Comparison of ENCODE assay signal across 37 mouse cellular contexts in genomic region chr11:55116004-55116403, GRCm38 (mm10). TPM values are rescaled to one million over a fixed set of nuclear protein-coding genes. Genes with fewer than 3 reads are reported as not detected.
DNase-seq lines count a peak whose midpoint lies in the region; ATAC-seq and TF ChIP-seq lines count a peak whose summit lies in the region.
"Had no signal": no experiment of that assay in that cellular context is flagged by ENCODE, and none has a peak within 500 bp of the region (broad histone marks: within the 10 kb centered on the region; RNA-seq: fewer than 3 reads in every experiment).

No protein-coding gene starts in this region.

- no peak for DNase-seq in liver, postnatal 0 days
- DNase-seq in liver (no peak), MEL (ENCODE audit: low read depth, low spot score) (peak; percentile 58)
- DNase-seq in stomach, postnatal 0 days (ENCODE audit: low spot score) = no peak
- no peak for DNase-seq in hindbrain, embryonic 14.5 days (ENCODE audit: low spot score)
- no peak for DNase-seq in gastrocnemius, postnatal 10 days
- DNase-seq: cerebellum, adult 2 months; cerebellum, postnatal 14 days; forebrain, postnatal 0 days; heart, adult 18-20 months; heart, postnatal 4 days; kidney, adult 9 months; kidney, postnatal 14 days; lung, adult 18-20 months; right cerebral cortex, adult 18-20 months; spleen, adult 18-20 months; thymus, postnatal 4 days had no signal

- no peaks in the 10 kb centered on the region; the same call in 1 of the 2 replicates for H3K79me2 ChIP-seq in MEL (ENCODE audit: control insufficient read depth, insufficient read depth, low read length, poor library complexity)

- H3K9ac ChIP-seq in liver, postnatal 0 days (replicated peaks) = no peak overlapping the region
- H3K9ac ChIP-seq in MEL (ENCODE audit: control insufficient read depth, low read depth, low read length, poor library complexity, severe bottlenecking) = no peak overlapping the region
- H3K9ac ChIP-seq in stomach, postnatal 0 days (ENCODE audit: low read length) = no peak overlapping the region
- no peak overlapping the region for H3K9ac ChIP-seq in hindbrain, embryonic 14.5 days
- H3K9ac ChIP-seq in kidney, embryonic 14.5 days (ENCODE audit: low read depth, low read length) = no peak overlapping the region
- H3K9ac ChIP-seq: forebrain, embryonic 12.5 days; forebrain, postnatal 0 days; hindbrain, embryonic 13.5 days; limb, embryonic 13.5 days; liver, embryonic 12.5 days; midbrain, embryonic 15.5 days had no signal

- TF ChIP-seq CTCF in liver, postnatal 0 days (IDR thresholded peaks at IDR 0.05; ENCODE audit: low read depth) = no peak
- no peak for TF ChIP-seq CTCF in MEL (IDR thresholded peaks at IDR 0.05 in 2 of 3, conservative IDR thresholded peaks at IDR 0.05 in 1 of 3; ENCODE audit: control insufficient read depth in 1 of 3, insufficient read depth in 1 of 3, low read depth in 2 of 3, low read length in 3 of 3, poor library complexity in 1 of 3, severe bottlenecking in 1 of 3)
- TF ChIP-seq CTCF in stomach, postnatal 0 days (IDR thresholded peaks at IDR 0.05; ENCODE audit: low read depth) = no peak

- no peak for TF ChIP-seq EP300 in liver, postnatal 0 days (IDR thresholded peaks at IDR 0.05; ENCODE audit: low read depth)
- peak; percentile 29 to 58; a peak in 3 of 4 replicates for TF ChIP-seq EP300 in MEL (IDR thresholded peaks at IDR 0.05; ENCODE audit: low read depth in 1 of 2, low read length in 2 of 2)
- no peak for TF ChIP-seq EP300 in stomach, postnatal 0 days (optimal IDR thresholded peaks at IDR 0.05)

- peak; percentile 24; the same call in 1 of the 2 replicates for ATAC-seq in liver, postnatal 0 days
- ATAC-seq in granulocyte monocyte progenitor cell, adult 5-6 weeks (replicated peaks; ENCODE audit: poor library complexity, severe bottlenecking) = peak; percentile 32
- 0 out of 2 replicates have a peak, but pooled peaks have one; percentile 42 for ATAC-seq in stomach, postnatal 0 days (ENCODE audit: low FRiP score, low TSS enrichment)
- no peak for ATAC-seq in hindbrain, embryonic 14.5 days (ENCODE audit: low FRiP score)
- ATAC-seq in kidney, embryonic 14.5 days (ENCODE audit: low FRiP score, low TSS enrichment) = no peak
- ATAC-seq: forebrain, postnatal 0 days; intestine, postnatal 0 days; liver, embryonic 12.5 days; lung, postnatal 0 days; midbrain, embryonic 15.5 days had no signal

- no peak for TF ChIP-seq RAD21 in MEL (IDR thresholded peaks at IDR 0.05; ENCODE audit: low read depth, low read length)

- no peaks in the 10 kb centered on the region for H3K27me3 ChIP-seq in liver, postnatal 0 days (ENCODE audit: insufficient read depth, low read length)
- no peaks in the 10 kb centered on the region for H3K27me3 ChIP-seq in MEL (ENCODE audit: control insufficient read depth in 1 of 2, insufficient read depth in 2 of 2, low read length in 2 of 2)
- no peaks in the 10 kb centered on the region for H3K27me3 ChIP-seq in stomach, postnatal 0 days (ENCODE audit: control insufficient read depth, insufficient read depth, low read length)
- H3K27me3 ChIP-seq in hindbrain, embryonic 14.5 days (ENCODE audit: control insufficient read depth, insufficient read depth, low read length) = no peaks in the 10 kb centered on the region
- H3K27me3 ChIP-seq in kidney, embryonic 14.5 days (ENCODE audit: control insufficient read depth, insufficient read depth, low read length) = no peaks in the 10 kb centered on the region
- H3K27me3 ChIP-seq: forebrain, embryonic 12.5 days; hindbrain, embryonic 13.5 days; limb, embryonic 13.5 days; liver, embryonic 12.5 days; midbrain, embryonic 15.5 days had no signal

- H3K36me3 ChIP-seq in liver, postnatal 0 days (replicated peaks; ENCODE audit: insufficient read depth, low read length) = no peaks in the 10 kb centered on the region
- peaks cover 0 to 17% of the 10 kb centered on the region in 2 experiments; a peak in 2 of 4 replicates for H3K36me3 ChIP-seq in MEL (ENCODE audit: control insufficient read depth in 1 of 2, insufficient read depth in 2 of 2, low read length in 2 of 2)
- no peaks in the 10 kb centered on the region for H3K36me3 ChIP-seq in stomach, postnatal 0 days (ENCODE audit: control insufficient read depth, insufficient read depth, low read length)
- H3K36me3 ChIP-seq in hindbrain, embryonic 14.5 days (replicated peaks; ENCODE audit: control insufficient read depth, insufficient read depth) = no peaks in the 10 kb centered on the region
- H3K36me3 ChIP-seq in kidney, embryonic 14.5 days (ENCODE audit: control insufficient read depth, insufficient read depth, low read length) = no peaks in the 10 kb centered on the region
- H3K36me3 ChIP-seq: forebrain, embryonic 12.5 days; hindbrain, embryonic 13.5 days; limb, embryonic 13.5 days; liver, embryonic 12.5 days; midbrain, embryonic 10.5 days; midbrain, embryonic 15.5 days had no signal

- peaks cover 3% of the 10 kb centered on the region for H3K9me3 ChIP-seq in liver, postnatal 0 days (ENCODE audit: low read length)
- H3K9me3 ChIP-seq in MEL (replicated peaks; ENCODE audit: insufficient read depth, low read length) = no peaks in the 10 kb centered on the region
- H3K9me3 ChIP-seq in stomach, postnatal 0 days (ENCODE audit: control insufficient read depth, low read length) = no peaks in the 10 kb centered on the region
- no peaks in the 10 kb centered on the region for H3K9me3 ChIP-seq in hindbrain, embryonic 14.5 days (ENCODE audit: control insufficient read depth, low read length)
- no peaks in the 10 kb centered on the region; the same call in 1 of the 2 replicates for H3K9me3 ChIP-seq in kidney, embryonic 14.5 days (ENCODE audit: control insufficient read depth, low read length)
- H3K9me3 ChIP-seq: hindbrain, embryonic 13.5 days; limb, embryonic 13.5 days; liver, embryonic 12.5 days; midbrain, embryonic 15.5 days had no signal

- no peak overlapping the region for H3K4me2 ChIP-seq in liver, postnatal 0 days (ENCODE audit: low read depth, low read length)
- H3K4me2 ChIP-seq in stomach, postnatal 0 days (replicated peaks; ENCODE audit: low read depth) = no peak overlapping the region
- H3K4me2 ChIP-seq in hindbrain, embryonic 14.5 days (replicated peaks) = no peak overlapping the region
- no peak overlapping the region for H3K4me2 ChIP-seq in kidney, embryonic 14.5 days (replicated peaks; ENCODE audit: low read depth, low read length)
- H3K4me2 ChIP-seq: forebrain, embryonic 12.5 days; heart, embryonic 11.5 days; hindbrain, embryonic 13.5 days; limb, embryonic 13.5 days; liver, embryonic 12.5 days; midbrain, embryonic 15.5 days had no signal

- 67% methylated on average over 3 of the region's 3 CpGs for WGBS in liver, postnatal 0 days (ENCODE audit: insufficient replicate concordance)
- 82% methylated on average over 3 of the region's 3 CpGs for WGBS in stomach, postnatal 0 days
- 94% methylated on average over 3 of the region's 3 CpGs for WGBS in hindbrain, embryonic 14.5 days
- WGBS in kidney, embryonic 14.5 days = 94% methylated on average over 3 of the region's 3 CpGs

- H3K4me1 ChIP-seq in liver, postnatal 0 days (ENCODE audit: insufficient read depth) = peaks cover 9% of the 10 kb centered on the region
- H3K4me1 ChIP-seq in MEL (ENCODE audit: control insufficient read depth in 1 of 2, insufficient read depth in 2 of 2, low read length in 2 of 2) = peaks cover 14 to 22% of the 10 kb centered on the region in 2 experiments
- no peaks in the 10 kb centered on the region for H3K4me1 ChIP-seq in stomach, postnatal 0 days (replicated peaks; ENCODE audit: control insufficient read depth, insufficient read depth)
- no peaks in the 10 kb centered on the region for H3K4me1 ChIP-seq in hindbrain, embryonic 14.5 days (replicated peaks; ENCODE audit: control insufficient read depth, insufficient read depth, low read length)
- peaks cover 2% of the 10 kb centered on the region; the same call in 1 of the 2 replicates for H3K4me1 ChIP-seq in kidney, embryonic 14.5 days (ENCODE audit: control insufficient read depth, insufficient read depth, low read length)
- H3K4me1 ChIP-seq: forebrain, embryonic 12.5 days; hindbrain, embryonic 13.5 days; limb, embryonic 13.5 days had no signal

- TF ChIP-seq POLR2A in MEL (IDR thresholded peaks at IDR 0.05; ENCODE audit: control insufficient read depth in 1 of 2, insufficient read depth in 1 of 2, low read depth in 1 of 2, low read length in 2 of 2, poor library complexity in 1 of 2) = no peak

- H3K4me3 ChIP-seq in liver, postnatal 0 days (ENCODE audit: low read depth, low read length) = no peak overlapping the region
- no peak overlapping the region for H3K4me3 ChIP-seq in MEL (ENCODE audit: control insufficient read depth in 1 of 2, insufficient read depth in 1 of 2, low read depth in 2 of 2, low read length in 2 of 2)
- H3K4me3 ChIP-seq in stomach, postnatal 0 days (ENCODE audit: low read depth, low read length) = no peak overlapping the region
- H3K4me3 ChIP-seq in hindbrain, embryonic 14.5 days (replicated peaks; ENCODE audit: low read length) = no peak overlapping the region
- H3K4me3 ChIP-seq in kidney, embryonic 14.5 days (ENCODE audit: low read length) = no peak overlapping the region
- H3K4me3 ChIP-seq: erythroblast, embryonic 14.5 days; forebrain, embryonic 12.5 days; hindbrain, embryonic 13.5 days; limb, embryonic 13.5 days; liver, embryonic 12.5 days; midbrain, embryonic 10.5 days; midbrain, embryonic 15.5 days had no signal

- no peak overlapping the region for H3K27ac ChIP-seq in liver, postnatal 0 days (ENCODE audit: low read depth)
- no peak overlapping the region for H3K27ac ChIP-seq in MEL (ENCODE audit: control insufficient read depth, low read depth, low read length)
- no peak overlapping the region for H3K27ac ChIP-seq in stomach, postnatal 0 days (replicated peaks)
- H3K27ac ChIP-seq in hindbrain, embryonic 14.5 days = no peak overlapping the region
- H3K27ac ChIP-seq in kidney, embryonic 14.5 days (ENCODE audit: low read depth, low read length) = no peak overlapping the region
- H3K27ac ChIP-seq: forebrain, embryonic 12.5 days; hindbrain, embryonic 13.5 days; limb, embryonic 13.5 days; liver, embryonic 12.5 days; midbrain, embryonic 10.5 days; midbrain, embryonic 15.5 days had no signal

RNA-seq across cellular contexts. Expression of gene Gm2a, which starts 18.1 kb away (rescaled TPM):
- polyA plus RNA-seq in liver, postnatal 0 days (2015; fragmentation: Nextera tagmentation; extraction: Ambion mirVana) = 28.7 and 31.6 TPM in 2 replicates
- 0.19 and 0.42 TPM in 2 replicates for total RNA-seq in MEL (2012; rRNA removed)
- under 1 TPM in 1 of 2 experiments, not detected in 1; 0.52 TPM for polyA plus RNA-seq in MEL (2012; ENCODE audit: insufficient read depth in 1 of 2, insufficient read length in 2 of 2, low read depth in 1 of 2, low replicate concordance in 2 of 2, missing spikeins in 1 of 2)
- 84.3 and 86.4 TPM in 2 replicates for total RNA-seq in granulocyte monocyte progenitor cell, adult 5-6 weeks (2014; fragmentation: Nextera tagmentation)
- total RNA-seq in granulocyte monocyte progenitor cell, adult 5-6 weeks (2017) = 61.3 and 72.4 TPM in 2 replicates
- polyA plus RNA-seq in stomach, postnatal 0 days (2015; fragmentation: Nextera tagmentation; extraction: Ambion mirVana) = 84.3 and 89.3 TPM in 2 replicates
- 32.9 and 35.8 TPM in 2 replicates for polyA plus RNA-seq in hindbrain, embryonic 14.5 days (2014; fragmentation: Nextera tagmentation; extraction: Ambion mirVana)
- 27.3 and 33.6 TPM in 2 replicates for polyA plus RNA-seq in kidney, embryonic 14.5 days (2014; fragmentation: Nextera tagmentation; extraction: Ambion mirVana)
- 10 to 100 TPM; 12.3 to 14.5 TPM for total RNA-seq in gastrocnemius, postnatal 10 days (2021)

RNA-seq across cellular contexts. Expression of gene Slc36a3, which starts 35.5 kb away (rescaled TPM):
- not detected in 2 replicates for polyA plus RNA-seq in liver, postnatal 0 days (2015; fragmentation: Nextera tagmentation; extraction: Ambion mirVana)
- total RNA-seq in MEL (2012; rRNA removed) = 0.12 and 0.13 TPM in 2 replicates
- under 1 TPM in 1 of 2 experiments, not detected in 1; 0.15 TPM for polyA plus RNA-seq in MEL (2012; ENCODE audit: insufficient read depth in 1 of 2, insufficient read length in 2 of 2, low read depth in 1 of 2, low replicate concordance in 2 of 2, missing spikeins in 1 of 2)
- total RNA-seq in granulocyte monocyte progenitor cell, adult 5-6 weeks (2014; fragmentation: Nextera tagmentation) = not detected in 2 replicates
- total RNA-seq in granulocyte monocyte progenitor cell, adult 5-6 weeks (2017) = not detected in 2 replicates
- 0.06 and 0.11 TPM in 2 replicates for polyA plus RNA-seq in stomach, postnatal 0 days (2015; fragmentation: Nextera tagmentation; extraction: Ambion mirVana)
- polyA plus RNA-seq in hindbrain, embryonic 14.5 days (2014; fragmentation: Nextera tagmentation; extraction: Ambion mirVana) = not detected in 2 replicates
- not detected in 2 replicates for polyA plus RNA-seq in kidney, embryonic 14.5 days (2014; fragmentation: Nextera tagmentation; extraction: Ambion mirVana)
- not detected for total RNA-seq in gastrocnemius, postnatal 10 days (2021)
- total RNA-seq: forebrain, postnatal 0 days; gastrocnemius, adult 8-10 months; heart, adult 18-20 months; heart, postnatal 4 days; layer of hippocampus, postnatal 10 days; left cerebral cortex, adult 18-20 months; left cerebral cortex, postnatal 14 days had no signal
- polyA plus RNA-seq: cerebellum, adult 2 months; cortical plate, adult 2 months; embryonic facial prominence, embryonic 14.5 days; erythroblast, embryonic 14.5 days; forebrain, embryonic 12.5 days; forebrain, postnatal 0 days; heart, embryonic 11.5 days; heart, embryonic 16.5 days; hindbrain, embryonic 13.5 days; intestine, postnatal 0 days; limb, embryonic 13.5 days; liver, embryonic 12.5 days; lung, postnatal 0 days; midbrain, embryonic 10.5 days; midbrain, embryonic 15.5 days; neural tube, embryonic 11.5 days had no signal

RNA-seq across cellular contexts. Expression of gene Ccdc69, which starts 38.1 kb away (rescaled TPM):
- 1.3 and 1.6 TPM in 2 replicates for polyA plus RNA-seq in liver, postnatal 0 days (2015; fragmentation: Nextera tagmentation; extraction: Ambion mirVana)
- 0.31 and 0.72 TPM in 2 replicates for total RNA-seq in MEL (2012; rRNA removed)
- polyA plus RNA-seq in MEL (2012; ENCODE audit: insufficient read depth in 1 of 2, insufficient read length in 2 of 2, low read depth in 1 of 2, low replicate concordance in 2 of 2, missing spikeins in 1 of 2) = under 1 TPM in 1 of 2 experiments, not detected in 1; 0.42 TPM
- 16.8 and 18.9 TPM in 2 replicates for total RNA-seq in granulocyte monocyte progenitor cell, adult 5-6 weeks (2014; fragmentation: Nextera tagmentation)
- 21.1 and 22.7 TPM in 2 replicates for total RNA-seq in granulocyte monocyte progenitor cell, adult 5-6 weeks (2017)
- 5.1 and 5.4 TPM in 2 replicates for polyA plus RNA-seq in stomach, postnatal 0 days (2015; fragmentation: Nextera tagmentation; extraction: Ambion mirVana)
- polyA plus RNA-seq in hindbrain, embryonic 14.5 days (2014; fragmentation: Nextera tagmentation; extraction: Ambion mirVana) = 0.20 and 0.36 TPM in 2 replicates
- 3.5 and 3.6 TPM in 2 replicates for polyA plus RNA-seq in kidney, embryonic 14.5 days (2014; fragmentation: Nextera tagmentation; extraction: Ambion mirVana)
- 10 to 100 TPM; 14.1 to 14.4 TPM for total RNA-seq in gastrocnemius, postnatal 10 days (2021)
- polyA plus RNA-seq: erythroblast, embryonic 14.5 days had no signal

Comparison
In these comparisons a context has a peak if more than half of its experiments do, and no peak if none do; other contexts are left out.
1. ATAC-seq: peak in liver, postnatal 0 days (single experiment), granulocyte monocyte progenitor cell, adult 5-6 weeks (single experiment) and stomach, postnatal 0 days (single experiment); none in hindbrain, embryonic 14.5 days (single experiment) and kidney, embryonic 14.5 days (single experiment).
2. RNA of gene Gm2a, which starts 18.1 kb away (polyA plus RNA-seq): 84.3 to 89.3 TPM in stomach, postnatal 0 days, 27.3 to 33.6 TPM in kidney, embryonic 14.5 days, 32.9 to 35.8 TPM in hindbrain, embryonic 14.5 days and 28.7 to 31.6 TPM in liver, postnatal 0 days; 0.52 TPM in MEL; every median in the first group is over 10 times any median in the second.